Mouse (Mus musculus) C2C12 (cell line): ENCODE results near the gene Tfr2.

Experiments
- CTCF ChIP-seq: IDR thresholded peaks from one replicate; pipeline ENCODE4 v1.5.1; 2011; ENCODE audit not compliant: control insufficient read depth, insufficient read depth, insufficient read length
- USF1 ChIP-seq: IDR thresholded peaks from one replicate; pipeline ENCODE4 v1.6.1; 2011; ENCODE audit warnings: low read depth, mild to moderate bottlenecking, control low read depth, moderate library complexity

- TF ChIP-seq CTCF: no peak
- TF ChIP-seq USF1: no peak
Measured at GRCm38 (mm10) chr5:137570691-137571586, 1.3 kb downstream of the Tfr2 start.
